12 mouse cellular contexts compared by ENCODE assay signal in genomic region chr17:31896751-31897150, GRCm38 (mm10). TPM values are rescaled to one million over a fixed set of nuclear protein-coding genes. Genes with fewer than 3 reads are reported as not detected.
DNase-seq lines count a peak whose midpoint lies in the region; ATAC-seq lines count a peak whose summit lies in the region.
"Had no signal": no experiment of that assay in that cellular context is flagged by ENCODE, and none has a peak within 500 bp of the region (broad histone marks: within the 10 kb centered on the region; RNA-seq: fewer than 3 reads in every experiment).

No protein-coding gene starts in this region.

- ATAC-seq in inflammation-experienced regulatory T-cells, adult 6 months: no peak
- no peak for ATAC-seq in CD4-positive, CD25-positive, alpha-beta regulatory T cell, adult 4 months
- ATAC-seq: midbrain, embryonic 13.5 days had no signal

- DNase-seq in adrenal gland, postnatal 14 days: peak; percentile 4
- no peak for DNase-seq in adrenal gland, postnatal 10 days
- peak; percentile 10 for DNase-seq in kidney, adult 18-20 months
- no peak for DNase-seq in kidney, adult 9 months
- peak; percentile 30 for DNase-seq in urinary bladder, adult 2 months (ENCODE audit: low spot score)
- DNase-seq in urinary bladder, postnatal 10 days (ENCODE audit: low spot score): no peak
- DNase-seq: cerebellum, postnatal 14 days; heart, postnatal 4 days; layer of hippocampus, adult 9-11 months had no signal

RNA-seq across cellular contexts. Expression of gene Sik1, which starts 41.1 kb away (rescaled TPM):
- 47.3 and 100 TPM in 2 replicates for total RNA-seq in adrenal gland, postnatal 14 days (2021)
- 100 to 1,000 TPM in 1 of 2 experiments, 10 to 100 TPM in 1; 25.4 to 112 TPM for total RNA-seq in adrenal gland, postnatal 10 days (2021)
- 32.3 and 34.9 TPM in 2 replicates for polyA plus RNA-seq in urinary bladder, adult 2 months (2012; rRNA removed)
- 1 to 10 TPM; 2.5 to 3.8 (median 2.7) TPM for polyA plus RNA-seq in inflammation-experienced regulatory T-cells, adult 6 months (2017; shearing (Covaris generic))
- polyA plus RNA-seq in CD4-positive, CD25-positive, alpha-beta regulatory T cell, adult 4 months (2017; shearing (Covaris generic)): 1 to 10 TPM; 2.0 to 4.2 TPM

Comparison
In these comparisons a context has a peak if more than half of its experiments do, and no peak if none do; other contexts are left out.
1. DNase-seq: peak in adrenal gland, postnatal 14 days (single experiment), kidney, adult 18-20 months (single experiment) and urinary bladder, adult 2 months (single experiment); none in adrenal gland, postnatal 10 days (single experiment), kidney, adult 9 months (single experiment) and urinary bladder, postnatal 10 days (single experiment).